In genomic region chr13:120313584-120313983, GRCm38 (mm10) we compare ENCODE assay signal across 10 mouse cellular contexts. TPM values are rescaled to one million over a fixed set of nuclear protein-coding genes. Genes with fewer than 3 reads are reported as not detected.
DNase-seq lines count a peak whose midpoint lies in the region; ATAC-seq and TF ChIP-seq lines count a peak whose summit lies in the region.
"Had no signal": no experiment of that assay in that cellular context is flagged by ENCODE, and none has a peak within 500 bp of the region (broad histone marks: within the 10 kb centered on the region; RNA-seq: fewer than 3 reads in every experiment).

No protein-coding gene starts in this region.

- H3K27ac ChIP-seq in small intestine, adult 2 months (ENCODE audit: insufficient read depth, low read depth, low read length): no peak overlapping the region

- TF ChIP-seq CTCF in lung, adult 2 months (IDR thresholded peaks at IDR 0.05; ENCODE audit: insufficient read depth, low read length): peak; percentile 57
- TF ChIP-seq CTCF in small intestine, adult 2 months (IDR thresholded peaks at IDR 0.05; ENCODE audit: extremely low read depth, insufficient read length, insufficient replicate concordance, low read depth, low read length): peak; percentile 58; the same call in 1 of the 2 replicates

- peak; percentile 87 for ATAC-seq in granulocyte monocyte progenitor cell, adult 5-6 weeks (replicated peaks; ENCODE audit: poor library complexity, severe bottlenecking)

- no peak overlapping the region for H3K4me3 ChIP-seq in lung, adult 2 months (replicated peaks; ENCODE audit: extremely low read depth, low read depth, low read length)
- H3K4me3 ChIP-seq in small intestine, adult 2 months (ENCODE audit: low read depth, low read length): no peak overlapping the region

- H3K36me3 ChIP-seq in small intestine, adult 2 months (ENCODE audit: control insufficient read depth, insufficient read depth, low read length): no peaks in the 10 kb centered on the region

- DNase-seq in adrenal gland, postnatal 10 days: peak; percentile 3
- DNase-seq in adrenal gland, adult 8-10 months: no peak
- DNase-seq in lung, adult 2 months: no peak
- no peak for DNase-seq in lung, postnatal 10 days
- no peak for DNase-seq in left cerebral cortex, adult 9 months (ENCODE audit: low spot score in 2 of 2)
- DNase-seq in layer of hippocampus, adult 9-11 months: no peak

- TF ChIP-seq POLR2A in lung, adult 2 months (IDR thresholded peaks at IDR 0.05; ENCODE audit: borderline replicate concordance, extremely low read depth, low read depth, low read length): no peak
- TF ChIP-seq POLR2A in small intestine, adult 2 months (IDR thresholded peaks at IDR 0.05; ENCODE audit: low read depth, low read length): no peak

- no peaks in the 10 kb centered on the region for H3K4me1 ChIP-seq in lung, adult 2 months (ENCODE audit: control insufficient read depth, insufficient read depth, low read length)
- H3K4me1 ChIP-seq in small intestine, adult 2 months (ENCODE audit: control insufficient read depth, insufficient read depth, insufficient read length, low read length): no peaks in the 10 kb centered on the region

- no peaks in the 10 kb centered on the region for H3K27me3 ChIP-seq in small intestine, adult 2 months (ENCODE audit: control insufficient read depth, insufficient read depth, low read length)

- 36% methylated on average over 14 of the region's 14 CpGs for WGBS in lung, adult 2 months
- WGBS in small intestine, adult 2 months: 35% methylated on average over 14 of the region's 14 CpGs

RNA-seq across cellular contexts. Expression of gene Tcstv3, which starts 3.1 kb away (rescaled TPM):
- total RNA-seq in adrenal gland, postnatal 10 days (2021): not detected
- not detected for total RNA-seq in adrenal gland, adult 8-10 months (2022)
- polyA plus RNA-seq in lung, adult 2 months (2012; rRNA removed): not detected in 2 replicates
- total RNA-seq in granulocyte monocyte progenitor cell, adult 5-6 weeks (2014; fragmentation: Nextera tagmentation): not detected in 2 replicates
- not detected in 2 replicates for total RNA-seq in granulocyte monocyte progenitor cell, adult 5-6 weeks (2017)
- polyA plus RNA-seq in small intestine, adult 2 months (2012; rRNA removed): not detected in 2 replicates
- polyA plus RNA-seq: liver, embryonic 16.5 days; stomach, embryonic 14.5 days had no signal

RNA-seq across cellular contexts. Expression of gene BC147527, which starts 13.4 kb away (rescaled TPM):
- under 1 TPM in 1 of 2 experiments, not detected in 1; 0.21 TPM for total RNA-seq in adrenal gland, postnatal 10 days (2021)
- total RNA-seq in adrenal gland, adult 8-10 months (2022): under 1 TPM in 1 of 4 experiments, not detected in 3; 0.38 TPM
- 0.28 and 0.38 TPM in 2 replicates for polyA plus RNA-seq in lung, adult 2 months (2012; rRNA removed)
- 4.1 and 10.2 TPM in 2 replicates for total RNA-seq in granulocyte monocyte progenitor cell, adult 5-6 weeks (2014; fragmentation: Nextera tagmentation)
- total RNA-seq in granulocyte monocyte progenitor cell, adult 5-6 weeks (2017): 13.6 and 38.4 TPM in 2 replicates
- polyA plus RNA-seq in small intestine, adult 2 months (2012; rRNA removed): 0.18 and 0.46 TPM in 2 replicates

RNA-seq across cellular contexts. Expression of gene AF067061, which starts 50.7 kb away (rescaled TPM):
- total RNA-seq in adrenal gland, postnatal 10 days (2021): not detected
- not detected for total RNA-seq in adrenal gland, adult 8-10 months (2022)
- not detected in 2 replicates for polyA plus RNA-seq in lung, adult 2 months (2012; rRNA removed)
- not detected in 2 replicates for total RNA-seq in granulocyte monocyte progenitor cell, adult 5-6 weeks (2014; fragmentation: Nextera tagmentation)
- total RNA-seq in granulocyte monocyte progenitor cell, adult 5-6 weeks (2017): not detected in 2 replicates
- polyA plus RNA-seq in small intestine, adult 2 months (2012; rRNA removed): not detected in 2 replicates
- polyA plus RNA-seq: liver, embryonic 16.5 days; stomach, embryonic 14.5 days had no signal
